In the genomic region with DNA sequence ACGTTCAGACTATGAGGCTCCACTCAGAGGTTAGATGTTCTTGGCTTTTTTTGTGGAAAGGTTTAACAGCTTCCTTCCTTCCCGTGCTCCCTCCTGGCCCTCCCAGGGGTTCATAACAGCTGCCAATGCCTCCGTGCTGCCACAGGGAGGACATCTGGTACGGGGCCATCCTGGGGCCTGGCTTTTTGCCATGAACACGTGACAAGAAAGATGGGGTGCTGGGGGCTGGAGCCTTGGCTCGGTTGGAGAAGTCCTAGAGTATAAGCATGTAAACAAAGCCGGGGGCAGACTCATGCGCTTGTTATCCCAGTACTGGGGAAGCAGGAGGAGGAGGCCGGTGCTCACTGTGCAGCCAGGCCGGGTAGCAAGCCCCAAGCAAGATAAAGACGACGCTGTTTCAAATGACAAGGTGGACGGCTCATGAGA, we compare ENCODE assay signal across 7 mouse cellular contexts.
DNase-seq lines count a peak whose midpoint lies in the region; ATAC-seq lines count a peak whose summit lies in the region.

No protein-coding gene starts in this region.

- peak; percentile 58 for ATAC-seq in forebrain, embryonic 16.5 days
- no peak for ATAC-seq in midbrain, embryonic 11.5 days (ENCODE audit: low FRiP score)

- no peak overlapping the region for H3K9ac ChIP-seq in forebrain, embryonic 16.5 days (replicated peaks; ENCODE audit: low read depth, low read length)
- H3K9ac ChIP-seq in midbrain, embryonic 11.5 days (ENCODE audit: low read length), result no peak overlapping the region

- H3K36me3 ChIP-seq in forebrain, embryonic 16.5 days (ENCODE audit: control insufficient read depth, insufficient read depth), result no peaks in the 10 kb centered on the region
- H3K36me3 ChIP-seq in limb, embryonic 10.5 days, result no peaks in the 10 kb centered on the region
- H3K36me3 ChIP-seq in midbrain, embryonic 11.5 days (ENCODE audit: control insufficient read depth, insufficient read depth, low read length), result no peaks in the 10 kb centered on the region

- H3K9me3 ChIP-seq in forebrain, embryonic 16.5 days (ENCODE audit: control insufficient read depth, low read length), result no peaks in the 10 kb centered on the region
- 0 out of 2 replicates have a peak, but pooled peaks cover 2% of the 10 kb centered on the region for H3K9me3 ChIP-seq in limb, embryonic 10.5 days (replicated peaks)
- H3K9me3 ChIP-seq in midbrain, embryonic 11.5 days (ENCODE audit: control insufficient read depth, low read length), result no peaks in the 10 kb centered on the region

- H3K4me3 ChIP-seq in forebrain, embryonic 16.5 days (replicated peaks; ENCODE audit: low read length), result no peak overlapping the region
- no peak overlapping the region for H3K4me3 ChIP-seq in limb, embryonic 10.5 days
- H3K4me3 ChIP-seq in midbrain, embryonic 11.5 days (ENCODE audit: low read depth, low read length), result no peak overlapping the region

- DNase-seq in B cell, adult 2 months, result peak; percentile 31 to 35
- DNase-seq in adrenal gland, adult (ENCODE audit: inconsistent age in 2 of 2, low spot score in 1 of 2), result peak; percentile 82 to 86
- DNase-seq in heart, postnatal 4 days, result peak; percentile 80
- DNase-seq in limb, embryonic 10.5 days (ENCODE audit: low spot score), result no peak
- DNase-seq in midbrain, embryonic 11.5 days (ENCODE audit: low spot score, missing footprints), result peak; percentile 81
- peak; percentile 20 for DNase-seq in testis, postnatal 14 days (ENCODE audit: low spot score)

- no peaks in the 10 kb centered on the region for H3K27me3 ChIP-seq in forebrain, embryonic 16.5 days (replicated peaks; ENCODE audit: control insufficient read depth, insufficient read depth, low read length)
- no peaks in the 10 kb centered on the region for H3K27me3 ChIP-seq in limb, embryonic 10.5 days (ENCODE audit: low read depth, poor library complexity, severe bottlenecking)
- no peaks in the 10 kb centered on the region for H3K27me3 ChIP-seq in midbrain, embryonic 11.5 days (ENCODE audit: control insufficient read depth, insufficient read depth, low read length)

- WGBS in forebrain, embryonic 16.5 days, result 26% methylated on average over 13 of the region's 13 CpGs
- WGBS in limb, embryonic 10.5 days, result 57% methylated on average over 13 of the region's 13 CpGs
- 70% methylated on average over 13 of the region's 13 CpGs for WGBS in midbrain, embryonic 11.5 days

- no peak overlapping the region for H3K4me2 ChIP-seq in forebrain, embryonic 16.5 days (ENCODE audit: low read length)
- no peak overlapping the region for H3K4me2 ChIP-seq in midbrain, embryonic 11.5 days

- peaks cover 21% of the 10 kb centered on the region for H3K4me1 ChIP-seq in forebrain, embryonic 16.5 days (replicated peaks; ENCODE audit: control insufficient read depth, insufficient read depth, low read length)
- H3K4me1 ChIP-seq in limb, embryonic 10.5 days, result peaks cover 30% of the 10 kb centered on the region
- H3K4me1 ChIP-seq in midbrain, embryonic 11.5 days (ENCODE audit: control insufficient read depth, insufficient read depth, low read length), result peaks cover 8% of the 10 kb centered on the region; the same call in 1 of the 2 replicates

- no peak overlapping the region for H3K27ac ChIP-seq in forebrain, embryonic 16.5 days (ENCODE audit: low read length)
- peak overlapping the region; percentile 68; the same call in 1 of the 2 replicates for H3K27ac ChIP-seq in limb, embryonic 10.5 days
- H3K27ac ChIP-seq in midbrain, embryonic 11.5 days (ENCODE audit: low read depth, low read length), result no peak overlapping the region
